Mouse (Mus musculus) lung, adult 2 months (tissue): ENCODE data around the gene Wdfy4.

Experiments
- CTCF ChIP-seq: fragments of 200-500 bp; IDR thresholded peaks from 2 replicates; pipeline ENCODE4 v1.5.1; 2011; ENCODE audit warnings: mild to moderate bottlenecking, low read length, control low read depth; ENCODE audit not compliant: insufficient read depth
- POLR2A ChIP-seq: fragments of 200-500 bp; IDR thresholded peaks from 2 replicates; pipeline ENCODE4 v1.6.1; 2011; ENCODE audit warnings: low read depth, mild to moderate bottlenecking, control low read depth, low read length, borderline replicate concordance; ENCODE audit errors: extremely low read depth

GRCm38 (mm10) chr14:32917919-32918318 lies 267.4 kb downstream of the Wdfy4 start:
- TF ChIP-seq POLR2A (no peak), CTCF (no peak)
